Mouse (Mus musculus): ENCODE data around the gene Lamb3. TPM values are rescaled to one million over a fixed set of nuclear protein-coding genes. Genes with fewer than 3 reads are reported as not detected.

Lamb3 gene
- polyA plus RNA-seq (2014; fragmentation: Nextera tagmentation; extraction: Ambion mirVana): 0.11 TPM in 1 of 2 replicates, not detected in the other

GRCm38 (mm10) chr1:193207503-193207902, at the start of gene Lamb3:
TSS of gene Lamb3 (plus strand) at chr1:193207699.
- Histone ChIP-seq H3K27ac (ENCODE audit: low read depth, low read length) (no peak within 1 kb of the TSS), H3K4me1 (ENCODE audit: control insufficient read depth, insufficient read depth, low read length) (no peaks in the 10 kb centered on the region), H3K4me2 (no peak within 1 kb of the TSS), H3K9me3 (ENCODE audit: control insufficient read depth, low read length) (no peaks in the 10 kb centered on the region), H3K27me3 (ENCODE audit: control insufficient read depth, insufficient read depth, low read length) (no peaks in the 10 kb centered on the region), H3K36me3 (ENCODE audit: control insufficient read depth, insufficient read depth, low read length) (no peaks in the 10 kb centered on the region), H3K4me3 (ENCODE audit: low read depth, low read length) (no peak within 1 kb of the TSS), H3K9ac (ENCODE audit: low read length) (no peak within 1 kb of the TSS)
- WGBS: 88% methylated on average over 3 of the region's 3 CpGs
- ATAC-seq (ENCODE audit: low FRiP score): no peak
- no peak for DNase-seq (ENCODE audit: low spot score, missing footprints)

DNA sequence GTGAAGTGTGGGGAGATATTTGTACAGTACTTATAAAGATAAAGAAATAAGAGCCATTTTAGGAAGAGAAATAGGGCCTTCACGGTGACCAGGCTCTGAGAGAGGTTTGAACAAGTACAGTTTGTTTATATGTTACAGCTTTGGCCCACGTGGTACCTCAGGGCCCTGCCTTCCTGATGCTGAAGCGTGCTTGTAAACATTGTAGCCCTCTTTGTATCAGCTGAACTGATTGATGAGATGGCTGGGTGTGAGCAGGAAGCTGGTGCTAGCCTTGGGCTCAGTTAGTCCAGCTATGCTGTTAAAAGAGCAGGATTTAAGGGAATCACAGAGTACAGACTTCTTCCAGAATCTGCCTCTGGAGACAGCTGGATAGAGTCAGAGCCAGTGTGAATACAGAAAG, 48.3 kb upstream of the Lamb3 start:
- Histone ChIP-seq H3K27me3 (ENCODE audit: control insufficient read depth, insufficient read depth, low read length) (peaks cover 6% of the 10 kb centered on the region), H3K9me3 (ENCODE audit: control insufficient read depth, low read length) (no peaks in the 10 kb centered on the region), H3K27ac (ENCODE audit: low read depth, low read length) (no peak overlapping the region), H3K4me2 (no peak overlapping the region), H3K9ac (ENCODE audit: low read length) (no peak overlapping the region), H3K36me3 (ENCODE audit: control insufficient read depth, insufficient read depth, low read length) (no peaks in the 10 kb centered on the region), H3K4me1 (ENCODE audit: control insufficient read depth, insufficient read depth, low read length) (0 out of 2 replicates have a peak, but pooled peaks cover 2% of the 10 kb centered on the region), H3K4me3 (ENCODE audit: low read depth, low read length) (no peak overlapping the region)
- no peak for ATAC-seq (ENCODE audit: low FRiP score)
- no peak for DNase-seq (ENCODE audit: low spot score, missing footprints)
- WGBS: 73% methylated on average over 3 of the region's 3 CpGs

GRCm38 (mm10) chr1:193159613-193160012, 47.9 kb upstream of the Lamb3 start:
- ATAC-seq (ENCODE audit: low FRiP score) (no peak), DNase-seq (ENCODE audit: low spot score, missing footprints) (no peak)
- Histone ChIP-seq H3K9me3 (ENCODE audit: control insufficient read depth, low read length) (no peaks in the 10 kb centered on the region), H3K4me3 (ENCODE audit: low read depth, low read length) (no peak overlapping the region), H3K27me3 (ENCODE audit: control insufficient read depth, insufficient read depth, low read length) (peaks cover 2% of the 10 kb centered on the region; the same call in 1 of the 2 replicates), H3K9ac (ENCODE audit: low read length) (no peak overlapping the region), H3K4me1 (ENCODE audit: control insufficient read depth, insufficient read depth, low read length) (0 out of 2 replicates have a peak, but pooled peaks cover 2% of the 10 kb centered on the region), H3K4me2 (no peak overlapping the region), H3K36me3 (ENCODE audit: control insufficient read depth, insufficient read depth, low read length) (no peaks in the 10 kb centered on the region), H3K27ac (ENCODE audit: low read depth, low read length) (no peak overlapping the region)
- WGBS: 50% methylated on average over 1 of the region's 1 CpGs

DNA sequence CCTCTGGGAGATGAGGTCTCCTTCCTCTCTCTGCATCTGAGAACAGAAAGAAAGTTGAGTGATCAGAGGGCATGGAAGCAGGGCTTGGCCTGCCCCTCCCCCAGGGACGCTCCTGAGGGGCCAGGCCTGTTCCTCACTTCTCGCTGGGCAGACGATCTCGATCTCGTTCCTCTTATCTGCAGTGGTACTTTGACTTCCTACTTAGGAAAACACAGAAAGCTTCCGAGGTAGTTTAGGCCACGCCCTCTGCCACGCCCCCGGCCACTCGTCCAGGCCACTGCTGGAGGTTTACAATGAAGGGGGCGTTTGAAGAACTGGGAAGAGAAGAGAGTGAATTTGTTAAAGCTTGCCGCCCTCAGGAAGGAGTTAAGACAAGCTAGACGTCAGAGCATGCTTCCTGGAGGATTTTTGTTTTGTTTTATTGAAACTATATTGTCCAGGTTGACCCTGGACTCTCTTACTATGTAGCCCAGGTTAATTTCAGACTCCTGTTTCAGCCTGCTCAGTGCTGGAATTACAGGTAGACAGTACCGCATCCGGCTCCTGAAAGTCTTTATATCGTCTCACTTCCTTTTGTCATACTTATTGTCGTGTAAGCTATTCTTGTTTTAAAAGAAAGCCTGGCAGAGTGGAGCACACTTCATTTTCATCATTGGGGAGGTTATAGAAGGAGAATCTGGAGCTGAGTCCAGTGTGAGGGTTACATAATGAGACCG, 47.0 kb upstream of the Lamb3 start:
- no peaks in the 10 kb centered on the region for H3K9me3 ChIP-seq (ENCODE audit: control insufficient read depth, low read length)
- DNase-seq (ENCODE audit: low spot score, missing footprints) (peak; percentile 96), ATAC-seq (ENCODE audit: low FRiP score) (peak; percentile 76)
- H3K27ac ChIP-seq (ENCODE audit: low read depth, low read length): no peak overlapping the region
- H3K4me3 ChIP-seq (ENCODE audit: low read depth, low read length): no peak overlapping the region
- no peaks in the 10 kb centered on the region for H3K27me3 ChIP-seq (ENCODE audit: control insufficient read depth, insufficient read depth, low read length)
- WGBS: 16% methylated on average over 18 of the region's 18 CpGs
- H3K9ac ChIP-seq (ENCODE audit: low read length): peak overlapping the region; percentile 38; the same call in 1 of the 2 replicates
- H3K4me2 ChIP-seq: peak overlapping the region; percentile 42
- no peaks in the 10 kb centered on the region for H3K36me3 ChIP-seq (ENCODE audit: control insufficient read depth, insufficient read depth, low read length)
- 0 out of 2 replicates have a peak, but pooled peaks cover 2% of the 10 kb centered on the region for H3K4me1 ChIP-seq (ENCODE audit: control insufficient read depth, insufficient read depth, low read length)

- no peak within 1 kb of the TSS for H3K4me2 ChIP-seq
- H3K27me3 ChIP-seq (ENCODE audit: control insufficient read depth, insufficient read depth, low read length): no peaks in the 10 kb centered on the region
- 0 out of 2 replicates have a peak, but pooled peaks cover 5% of the 10 kb centered on the region for H3K4me1 ChIP-seq (ENCODE audit: control insufficient read depth, insufficient read depth, low read length)
- H3K9me3 ChIP-seq (ENCODE audit: control insufficient read depth, low read length): no peaks in the 10 kb centered on the region
- 91% methylated on average over 3 of the region's 3 CpGs for WGBS
- H3K27ac ChIP-seq (ENCODE audit: low read depth, low read length): no peak within 1 kb of the TSS
- no peak within 1 kb of the TSS for H3K9ac ChIP-seq (ENCODE audit: low read length)
- H3K36me3 ChIP-seq (ENCODE audit: control insufficient read depth, insufficient read depth, low read length): no peaks in the 10 kb centered on the region
- H3K4me3 ChIP-seq (ENCODE audit: low read depth, low read length): no peak within 1 kb of the TSS
- DNase-seq (ENCODE audit: low spot score, missing footprints): no peak
- ATAC-seq (ENCODE audit: low FRiP score): no peak
Observed at GRCm38 (mm10) chr1:193167746-193168145, 39.8 kb upstream of the Lamb3 start, which contains the start of gene A130010J15Rik. TSS of gene A130010J15Rik (plus strand) at chr1:193168046.

DNA sequence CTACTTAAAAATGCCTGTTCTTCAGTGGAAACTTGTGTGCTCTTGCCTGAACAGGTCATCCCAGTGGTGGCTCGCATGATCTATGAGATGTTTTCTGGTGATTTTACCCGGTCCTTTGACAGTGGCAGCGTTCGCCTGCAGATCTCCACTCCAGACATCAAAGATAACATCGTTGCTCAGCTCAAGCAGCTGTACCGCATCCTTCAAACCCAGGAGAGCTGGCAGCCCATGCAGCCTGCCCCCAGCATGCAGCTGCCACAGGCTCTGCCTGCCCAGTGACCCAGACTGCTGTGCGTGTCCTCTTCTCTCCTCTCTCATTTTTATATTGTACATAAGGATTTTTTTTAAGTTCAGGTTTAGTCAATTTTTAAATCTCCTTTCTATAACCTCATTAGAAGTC, 38.3 kb upstream of the Lamb3 start:
- no peaks in the 10 kb centered on the region for H3K36me3 ChIP-seq (ENCODE audit: control insufficient read depth, insufficient read depth, low read length)
- 88% methylated on average over 7 of the region's 7 CpGs for WGBS
- no peak overlapping the region for H3K9ac ChIP-seq (ENCODE audit: low read length)
- ATAC-seq (ENCODE audit: low FRiP score): no peak
- H3K9me3 ChIP-seq (ENCODE audit: control insufficient read depth, low read length): no peaks in the 10 kb centered on the region
- DNase-seq (ENCODE audit: low spot score, missing footprints): no peak
- no peaks in the 10 kb centered on the region for H3K27me3 ChIP-seq (ENCODE audit: control insufficient read depth, insufficient read depth, low read length)
- H3K4me2 ChIP-seq: no peak overlapping the region
- H3K4me1 ChIP-seq (ENCODE audit: control insufficient read depth, insufficient read depth, low read length): peaks cover 5% of the 10 kb centered on the region; the same call in 1 of the 2 replicates
- H3K4me3 ChIP-seq (ENCODE audit: low read depth, low read length): no peak overlapping the region
- H3K27ac ChIP-seq (ENCODE audit: low read depth, low read length): no peak overlapping the region

GRCm38 (mm10) chr1:193169856-193170255, 37.6 kb upstream of the Lamb3 start:
- 91% methylated on average over 2 of the region's 2 CpGs for WGBS
- H3K36me3 ChIP-seq (ENCODE audit: control insufficient read depth, insufficient read depth, low read length): no peaks in the 10 kb centered on the region
- DNase-seq (ENCODE audit: low spot score, missing footprints): no peak

GRCm38 (mm10) chr1:193172991-193173809, 34.3 kb upstream of the Lamb3 start:
- H3K36me3 ChIP-seq (ENCODE audit: control insufficient read depth, insufficient read depth, low read length): no peaks in the 10 kb centered on the region

More at GRCm38 (mm10) chr1:193169856-193170255, 37.6 kb upstream of the Lamb3 start:
- Histone ChIP-seq H3K9me3 (ENCODE audit: control insufficient read depth, low read length) (no peaks in the 10 kb centered on the region), H3K27me3 (ENCODE audit: control insufficient read depth, insufficient read depth, low read length) (no peaks in the 10 kb centered on the region), H3K4me1 (ENCODE audit: control insufficient read depth, insufficient read depth, low read length) (peaks cover 5% of the 10 kb centered on the region; the same call in 1 of the 2 replicates), H3K9ac (ENCODE audit: low read length) (no peak overlapping the region), H3K4me3 (ENCODE audit: low read depth, low read length) (no peak overlapping the region), H3K27ac (ENCODE audit: low read depth, low read length) (no peak overlapping the region), H3K4me2 (no peak overlapping the region)
- ATAC-seq (ENCODE audit: low FRiP score): no peak

DNA sequence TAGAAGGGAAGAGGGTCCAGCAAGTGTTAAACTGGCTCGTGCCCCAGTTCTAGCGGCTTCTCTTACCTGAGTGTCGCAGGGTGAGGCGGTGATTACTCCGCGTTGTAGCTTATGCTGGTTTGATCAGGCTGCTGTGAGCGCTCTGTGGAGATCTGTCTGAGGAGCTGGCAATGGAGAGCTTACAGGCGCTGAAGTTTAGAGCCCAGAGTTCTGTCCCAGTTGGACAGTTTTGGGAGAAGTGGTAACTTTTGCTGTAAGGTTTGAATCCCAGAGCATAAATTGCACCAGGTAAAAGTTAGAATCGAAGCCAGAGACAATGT, 33.7 kb upstream of the Lamb3 start:
- no peaks in the 10 kb centered on the region for H3K27me3 ChIP-seq (ENCODE audit: control insufficient read depth, insufficient read depth, low read length)
- peaks cover 5% of the 10 kb centered on the region; the same call in 1 of the 2 replicates for H3K4me1 ChIP-seq (ENCODE audit: control insufficient read depth, insufficient read depth, low read length)
- 25% methylated on average over 9 of the region's 9 CpGs for WGBS
- peak overlapping the region; percentile 61 for H3K4me2 ChIP-seq
- H3K9me3 ChIP-seq (ENCODE audit: control insufficient read depth, low read length): no peaks in the 10 kb centered on the region
- peak overlapping the region; percentile 72 for H3K9ac ChIP-seq (ENCODE audit: low read length)
- H3K36me3 ChIP-seq (ENCODE audit: control insufficient read depth, insufficient read depth, low read length): no peaks in the 10 kb centered on the region
- no peak for DNase-seq (ENCODE audit: low spot score, missing footprints)
- ATAC-seq (ENCODE audit: low FRiP score): no peak
- no peak overlapping the region for H3K27ac ChIP-seq (ENCODE audit: low read depth, low read length)
- peak overlapping the region; percentile 60 for H3K4me3 ChIP-seq (ENCODE audit: low read depth, low read length)

More at GRCm38 (mm10) chr1:193172991-193173809, 34.3 kb upstream of the Lamb3 start:
- Histone ChIP-seq H3K9ac (ENCODE audit: low read length) (peak overlapping the region; percentile 73), H3K4me1 (ENCODE audit: control insufficient read depth, insufficient read depth, low read length) (peaks cover 5% of the 10 kb centered on the region; the same call in 1 of the 2 replicates), H3K9me3 (ENCODE audit: control insufficient read depth, low read length) (no peaks in the 10 kb centered on the region), H3K27ac (ENCODE audit: low read depth, low read length) (no peak overlapping the region), H3K4me3 (ENCODE audit: low read depth, low read length) (peak overlapping the region; percentile 60), H3K27me3 (ENCODE audit: control insufficient read depth, insufficient read depth, low read length) (no peaks in the 10 kb centered on the region), H3K4me2 (peak overlapping the region; percentile 75)
- ATAC-seq (ENCODE audit: low FRiP score) (peak; percentile 100), DNase-seq (ENCODE audit: low spot score, missing footprints) (peak; percentile 99)
- 1% methylated on average over 48 of the region's 48 CpGs for WGBS
